In the genomic region with DNA sequence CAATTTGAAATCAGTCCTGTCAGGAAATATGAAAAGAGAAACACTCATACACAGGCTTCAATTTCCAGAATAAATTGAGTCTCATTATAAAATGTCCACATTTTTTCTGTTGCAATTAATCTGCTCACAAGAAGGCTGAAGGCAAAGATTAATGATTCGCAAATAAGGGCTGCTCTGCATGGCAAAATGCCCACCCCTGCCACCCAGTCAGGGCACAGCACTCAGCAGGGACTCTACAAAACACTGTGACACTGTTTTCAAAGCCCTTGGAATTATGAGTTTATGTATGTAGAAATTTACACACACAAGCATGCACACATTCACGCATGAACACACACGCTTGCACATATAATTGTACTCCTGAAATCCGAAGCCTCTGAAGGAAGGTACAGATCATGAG, we compare ENCODE assay signal across 24 mouse cellular contexts. TPM values are rescaled to one million over a fixed set of nuclear protein-coding genes. Genes with fewer than 3 reads are reported as not detected.
DNase-seq lines count a peak whose midpoint lies in the region; ATAC-seq lines count a peak whose summit lies in the region.
"Had no signal": no experiment of that assay in that cellular context is flagged by ENCODE, and none has a peak within 500 bp of the region (broad histone marks: within the 10 kb centered on the region; RNA-seq: fewer than 3 reads in every experiment).

No protein-coding gene starts in this region.

- no peak overlapping the region for H3K9ac ChIP-seq in forebrain, embryonic 14.5 days (ENCODE audit: low read length)
- no peak overlapping the region for H3K9ac ChIP-seq in forebrain, embryonic 15.5 days (replicated peaks)
- H3K9ac ChIP-seq in kidney, embryonic 16.5 days (replicated peaks; ENCODE audit: low read length): no peak overlapping the region
- H3K9ac ChIP-seq in kidney, embryonic 15.5 days: no peak overlapping the region
- H3K9ac ChIP-seq: heart, embryonic 13.5 days; liver, embryonic 13.5 days; neural tube, embryonic 12.5 days had no signal

- no peak overlapping the region for H3K4me3 ChIP-seq in forebrain, embryonic 14.5 days (ENCODE audit: low read depth, low read length)
- H3K4me3 ChIP-seq in forebrain, embryonic 15.5 days: no peak overlapping the region
- H3K4me3 ChIP-seq in kidney, embryonic 16.5 days (ENCODE audit: low read length): no peak overlapping the region
- no peak overlapping the region for H3K4me3 ChIP-seq in kidney, embryonic 15.5 days (replicated peaks)
- H3K4me3 ChIP-seq: heart, adult 2 months; heart, embryonic 13.5 days; liver, embryonic 13.5 days; neural tube, embryonic 12.5 days had no signal

- H3K4me2 ChIP-seq in forebrain, embryonic 14.5 days (ENCODE audit: low read length): no peak overlapping the region
- H3K4me2 ChIP-seq in forebrain, embryonic 15.5 days (replicated peaks): no peak overlapping the region
- H3K4me2 ChIP-seq in kidney, embryonic 16.5 days (replicated peaks; ENCODE audit: low read depth, low read length): no peak overlapping the region
- H3K4me2 ChIP-seq in kidney, embryonic 15.5 days: no peak overlapping the region
- H3K4me2 ChIP-seq: heart, embryonic 13.5 days; liver, embryonic 13.5 days; midbrain, embryonic 11.5 days; neural tube, embryonic 12.5 days had no signal

- H3K27me3 ChIP-seq in forebrain, embryonic 14.5 days (replicated peaks; ENCODE audit: control insufficient read depth, insufficient read depth, low read length): no peaks in the 10 kb centered on the region
- no peaks in the 10 kb centered on the region for H3K27me3 ChIP-seq in forebrain, embryonic 15.5 days
- no peaks in the 10 kb centered on the region for H3K27me3 ChIP-seq in kidney, embryonic 16.5 days (ENCODE audit: insufficient read depth, low read length)
- no peaks in the 10 kb centered on the region for H3K27me3 ChIP-seq in kidney, embryonic 15.5 days
- H3K27me3 ChIP-seq: heart, embryonic 13.5 days; liver, embryonic 13.5 days; neural tube, embryonic 12.5 days had no signal

- H3K36me3 ChIP-seq in forebrain, embryonic 14.5 days (ENCODE audit: control insufficient read depth, insufficient read depth, low read length): no peaks in the 10 kb centered on the region
- no peaks in the 10 kb centered on the region for H3K36me3 ChIP-seq in forebrain, embryonic 15.5 days
- H3K36me3 ChIP-seq in kidney, embryonic 16.5 days (ENCODE audit: insufficient read depth, low read length): no peaks in the 10 kb centered on the region
- no peaks in the 10 kb centered on the region for H3K36me3 ChIP-seq in kidney, embryonic 15.5 days
- H3K36me3 ChIP-seq: heart, embryonic 13.5 days; liver, embryonic 13.5 days; neural tube, embryonic 12.5 days had no signal

- H3K9me3 ChIP-seq in forebrain, embryonic 14.5 days (replicated peaks; ENCODE audit: control insufficient read depth, low read length): no peaks in the 10 kb centered on the region
- H3K9me3 ChIP-seq in forebrain, embryonic 15.5 days: no peaks in the 10 kb centered on the region
- no peaks in the 10 kb centered on the region for H3K9me3 ChIP-seq in kidney, embryonic 16.5 days (ENCODE audit: low read length)
- H3K9me3 ChIP-seq in kidney, embryonic 15.5 days (replicated peaks): no peaks in the 10 kb centered on the region
- H3K9me3 ChIP-seq: heart, embryonic 13.5 days; liver, embryonic 13.5 days; neural tube, embryonic 12.5 days had no signal

- no peak for ATAC-seq in forebrain, embryonic 14.5 days
- no peak for ATAC-seq in forebrain, embryonic 15.5 days (replicated peaks)
- ATAC-seq in kidney, embryonic 16.5 days (ENCODE audit: low FRiP score, low TSS enrichment): peak; percentile 46; the same call in 1 of the 2 replicates
- no peak for ATAC-seq in kidney, embryonic 15.5 days (replicated peaks; ENCODE audit: low FRiP score)
- ATAC-seq: hindbrain, embryonic 16.5 days; intestine, postnatal 0 days had no signal

- peak; percentile 4 for DNase-seq in forebrain, embryonic 14.5 days (ENCODE audit: low spot score)
- peak; percentile 25 for DNase-seq in Muller cell, postnatal 12 days (ENCODE audit: inconsistent ontology term)
- peak; percentile 25 to 56 for DNase-seq in kidney, postnatal 36 days
- no peak for DNase-seq in spleen, adult 18-20 months
- DNase-seq: adrenal gland, postnatal 14 days; cerebellum, adult 9-11 months; gastrocnemius, postnatal 36 days; heart, adult 2 months; heart, postnatal 14 days; liver, embryonic 13.5 days; lung, adult 2 months; lung, postnatal 14 days; right cerebral cortex, adult 18-20 months; right cerebral cortex, postnatal 4 days; thymus, adult 18-20 months; thymus, postnatal 36 days had no signal

- WGBS in forebrain, embryonic 14.5 days: 81% methylated on average over 4 of the region's 4 CpGs
- 78% methylated on average over 4 of the region's 4 CpGs for WGBS in forebrain, embryonic 15.5 days
- WGBS in kidney, embryonic 16.5 days: 73% methylated on average over 4 of the region's 4 CpGs
- WGBS in kidney, embryonic 15.5 days: 73% methylated on average over 4 of the region's 4 CpGs

- H3K4me1 ChIP-seq in forebrain, embryonic 14.5 days (ENCODE audit: control insufficient read depth, insufficient read depth, low read length): 0 out of 2 replicates have a peak, but pooled peaks cover 2% of the 10 kb centered on the region
- no peaks in the 10 kb centered on the region for H3K4me1 ChIP-seq in forebrain, embryonic 15.5 days
- 0 out of 2 replicates have a peak, but pooled peaks cover 4% of the 10 kb centered on the region for H3K4me1 ChIP-seq in kidney, embryonic 16.5 days (ENCODE audit: insufficient read depth, low read length)
- H3K4me1 ChIP-seq in kidney, embryonic 15.5 days: peaks cover 6% of the 10 kb centered on the region; the same call in 1 of the 2 replicates
- H3K4me1 ChIP-seq: heart, embryonic 13.5 days; liver, embryonic 13.5 days; neural tube, embryonic 12.5 days had no signal

- no peak overlapping the region for H3K27ac ChIP-seq in forebrain, embryonic 14.5 days (ENCODE audit: low read depth, low read length)
- H3K27ac ChIP-seq in forebrain, embryonic 15.5 days (replicated peaks): no peak overlapping the region
- H3K27ac ChIP-seq in kidney, embryonic 16.5 days (ENCODE audit: low read length): no peak overlapping the region
- no peak overlapping the region for H3K27ac ChIP-seq in kidney, embryonic 15.5 days
- H3K27ac ChIP-seq: heart, adult 2 months; heart, embryonic 13.5 days; liver, embryonic 13.5 days; neural tube, embryonic 12.5 days had no signal

RNA-seq across cellular contexts. Expression of a gene that starts 50.0 kb away (rescaled TPM):
- 20.9 and 22.5 TPM in 2 replicates for polyA plus RNA-seq in forebrain, embryonic 14.5 days (2014; fragmentation: Nextera tagmentation; extraction: Ambion mirVana)
- 13.8 and 15.0 TPM in 2 replicates for polyA plus RNA-seq in forebrain, embryonic 15.5 days (2015; fragmentation: Nextera tagmentation; extraction: Ambion mirVana)
- 57.3 and 58.3 TPM in 2 replicates for polyA plus RNA-seq in kidney, embryonic 16.5 days (2015; fragmentation: Nextera tagmentation; extraction: Ambion mirVana)
- 48.5 and 59.7 TPM in 2 replicates for polyA plus RNA-seq in kidney, embryonic 15.5 days (2015; fragmentation: Nextera tagmentation; extraction: Ambion mirVana)

Comparison
In these comparisons a context has a peak if more than half of its experiments do, and no peak if none do; other contexts are left out.
1. DNase-seq: peak in forebrain, embryonic 14.5 days (single experiment), Muller cell, postnatal 12 days (single experiment) and kidney, postnatal 36 days (2 of 2); none in spleen, adult 18-20 months (0 of 2).